In genomic region chr9:59914761-59915160, GRCm38 (mm10) we compare ENCODE assay signal across 44 mouse cellular contexts. TPM values are rescaled to one million over a fixed set of nuclear protein-coding genes. Genes with fewer than 3 reads are reported as not detected.
"Had no signal": no experiment of that assay in that cellular context is flagged by ENCODE, and none has a peak within 500 bp of the region (broad histone marks: within the 10 kb centered on the region; RNA-seq: fewer than 3 reads in every experiment).

No protein-coding gene starts in this region.

- ATAC-seq: liver, embryonic 12.5 days; liver, postnatal 0 days; lung, postnatal 0 days; midbrain, embryonic 15.5 days; midbrain, embryonic 16.5 days had no signal

- H3K4me2 ChIP-seq: limb, embryonic 12.5 days; limb, embryonic 13.5 days; limb, embryonic 15.5 days; liver, embryonic 11.5 days; liver, embryonic 12.5 days; liver, embryonic 13.5 days; liver, embryonic 15.5 days; lung, embryonic 14.5 days; lung, embryonic 15.5 days; midbrain, embryonic 12.5 days; midbrain, embryonic 15.5 days; neural tube, embryonic 12.5 days had no signal

- H3K4me1 ChIP-seq: limb, embryonic 10.5 days; limb, embryonic 12.5 days; limb, embryonic 13.5 days; limb, embryonic 15.5 days; liver, embryonic 12.5 days; liver, embryonic 13.5 days; liver, embryonic 15.5 days; lung, embryonic 15.5 days; megakaryocyte, embryonic 14.5 days; midbrain, embryonic 10.5 days; midbrain, embryonic 12.5 days; midbrain, embryonic 15.5 days; neural tube, embryonic 12.5 days had no signal

- H3K36me3 ChIP-seq: liver, embryonic 12.5 days; liver, embryonic 13.5 days; liver, embryonic 15.5 days had no signal

- H3K27ac ChIP-seq: left cerebral cortex, adult 2 months; limb, embryonic 10.5 days; limb, embryonic 12.5 days; limb, embryonic 13.5 days; limb, embryonic 15.5 days; liver, embryonic 12.5 days; liver, embryonic 13.5 days; liver, embryonic 14.5 days; liver, embryonic 15.5 days; lung, embryonic 15.5 days; macrophage; midbrain, embryonic 10.5 days; midbrain, embryonic 12.5 days; midbrain, embryonic 15.5 days; neural tube, embryonic 12.5 days had no signal

- DNase-seq: left cerebral cortex, postnatal 4 days; liver; liver, embryonic 13.5 days; liver, postnatal 0 days; lung, adult 18-20 months; lung, adult 2 months; lung, embryonic 14.5 days; lung, postnatal 10 days; lung, postnatal 14 days; lung, postnatal 36 days; lung, postnatal 4 days; midbrain, embryonic 14.5 days had no signal

- H3K4me3 ChIP-seq: left cerebral cortex, adult 2 months; limb, embryonic 10.5 days; limb, embryonic 12.5 days; limb, embryonic 13.5 days; limb, embryonic 15.5 days; liver, embryonic 12.5 days; liver, embryonic 13.5 days; liver, embryonic 15.5 days; lung, embryonic 15.5 days; megakaryocyte, embryonic 14.5 days; midbrain, embryonic 10.5 days; midbrain, embryonic 12.5 days; midbrain, embryonic 15.5 days; myocyte; neural tube, embryonic 12.5 days had no signal

- H3K9ac ChIP-seq: limb, embryonic 12.5 days; limb, embryonic 13.5 days; limb, embryonic 15.5 days; liver, embryonic 12.5 days; liver, embryonic 13.5 days; liver, embryonic 14.5 days; liver, embryonic 15.5 days; liver, postnatal 0 days; lung, embryonic 14.5 days; lung, embryonic 15.5 days; midbrain, embryonic 12.5 days; midbrain, embryonic 15.5 days; neural tube, embryonic 12.5 days had no signal

- H3K27me3 ChIP-seq: limb, embryonic 12.5 days; limb, embryonic 13.5 days; limb, embryonic 15.5 days; liver, embryonic 12.5 days; liver, embryonic 13.5 days; liver, embryonic 15.5 days; lung, embryonic 15.5 days; megakaryocyte, embryonic 14.5 days; midbrain, embryonic 12.5 days; midbrain, embryonic 15.5 days; neural tube, embryonic 12.5 days had no signal

- H3K9me3 ChIP-seq: limb, embryonic 10.5 days; limb, embryonic 12.5 days; limb, embryonic 13.5 days; limb, embryonic 15.5 days; liver, embryonic 12.5 days; liver, embryonic 13.5 days; liver, embryonic 15.5 days; lung, embryonic 15.5 days; megakaryocyte, embryonic 14.5 days; midbrain, embryonic 10.5 days; midbrain, embryonic 12.5 days; midbrain, embryonic 15.5 days; neural tube, embryonic 12.5 days had no signal

RNA-seq across cellular contexts. Expression of gene Nr2e3, which starts 45.7 kb away (rescaled TPM):
- total RNA-seq: left cerebral cortex, adult 18-20 months; left cerebral cortex, adult 2 months; left cerebral cortex, adult 8-10 months; left cerebral cortex, postnatal 14 days; left cerebral cortex, postnatal 25 days; left cerebral cortex, postnatal 36 days; left cerebral cortex, postnatal 4 days; liver, adult 2 months; megakaryocyte progenitor cell, adult 5-6 weeks; megakaryocyte, adult 5-6 weeks; megakaryocyte-erythroid progenitor cell, adult 5-6 weeks; midbrain, postnatal 0 days; monocyte, adult 5-6 weeks had no signal
- polyA plus RNA-seq: liver, adult 2 months; liver, embryonic 12.5 days; liver, embryonic 13.5 days; liver, embryonic 14.5 days; liver, embryonic 15.5 days; liver, postnatal 0 days; lung, adult 2 months; lung, embryonic 14.5 days; lung, embryonic 15.5 days; lung, embryonic 16.5 days; lung, postnatal 0 days; macrophage; midbrain, embryonic 10.5 days; midbrain, embryonic 12.5 days; midbrain, embryonic 14.5 days; midbrain, embryonic 15.5 days; midbrain, embryonic 16.5 days; midbrain, postnatal 0 days; myocyte; neural tube, embryonic 11.5 days had no signal
